Mouse (Mus musculus): Measurements from ENCODE around the gene Glyr1. TPM values are rescaled to one million over a fixed set of nuclear protein-coding genes. Genes with fewer than 3 reads are reported as not detected.

The Glyr1 gene
- 100 to 1,000 TPM; 139 to 143 TPM for total RNA-seq (2021)
- long read RNA-seq, transcript Glyr1-201 (16 exons, 3,280 nt), result minor isoform, 105 of 313 reads
- long read RNA-seq, transcript Glyr1-202 (16 exons, 3,292 nt), result major isoform, 129 of 313 reads
- long read RNA-seq, partial matches to known transcripts, result 44 of 313 reads
- long read RNA-seq, other reads (novel, unspliced or antisense), result 35 of 313 reads

GRCm38 (mm10) chr16:5049774-5050234 lies at the start of gene Glyr1, which contains the start of gene Ubn1:
Glyr1 (minus strand) TSS chr16:5049863.
Ubn1 (plus strand) TSS chr16:5050057.
- peak; percentile 99 for DNase-seq (ENCODE audit: low spot score in 2 of 2)

DNA sequence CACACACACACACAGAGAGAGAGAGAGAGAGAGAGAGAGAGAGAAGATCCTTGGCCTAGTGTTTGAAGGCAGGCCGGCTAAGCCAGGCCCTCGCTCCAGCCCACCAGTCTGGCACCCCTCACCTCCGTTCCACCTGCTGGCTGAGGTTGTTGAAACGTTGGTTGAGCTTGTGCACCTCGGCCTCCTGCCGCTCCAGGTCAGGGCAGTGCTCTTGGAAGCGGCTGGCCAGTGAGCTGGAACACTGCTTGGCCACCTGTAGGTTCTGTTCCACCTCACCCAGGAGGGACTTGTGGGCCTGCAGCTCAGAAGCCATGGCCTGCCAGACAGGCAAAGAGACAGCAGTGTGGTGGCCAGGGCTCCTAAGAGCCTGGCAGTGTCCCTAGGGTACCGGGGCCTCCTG lies 46.8 kb upstream of the Glyr1 start:
- no peak for DNase-seq (ENCODE audit: low spot score in 2 of 2)

GRCm38 (mm10) chr16:5093285-5093684 lies 43.6 kb upstream of the Glyr1 start:
- no peak for DNase-seq (ENCODE audit: low spot score in 2 of 2)

DNA sequence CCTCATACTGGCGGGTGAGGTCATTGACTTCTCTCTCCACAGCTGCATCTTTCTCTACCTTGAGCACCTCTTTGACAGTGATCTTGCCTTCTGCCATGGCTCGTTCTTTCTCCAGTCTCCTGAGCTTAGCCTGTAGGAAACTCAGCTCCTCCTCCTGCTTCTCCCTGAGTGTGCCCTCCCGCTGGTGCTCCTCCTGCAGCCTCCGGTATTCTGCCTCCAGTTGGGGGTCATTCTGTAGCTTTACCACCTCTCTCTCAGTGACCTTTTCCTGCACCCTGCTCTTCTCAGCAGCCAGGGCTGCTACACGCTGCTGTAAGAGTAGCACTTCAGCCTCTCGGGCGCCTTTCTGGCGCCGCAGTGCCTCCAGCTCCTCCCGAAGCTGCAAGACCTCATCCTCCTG lies 39.4 kb upstream of the Glyr1 start:
- DNase-seq (ENCODE audit: low spot score in 2 of 2), result no peak

DNA sequence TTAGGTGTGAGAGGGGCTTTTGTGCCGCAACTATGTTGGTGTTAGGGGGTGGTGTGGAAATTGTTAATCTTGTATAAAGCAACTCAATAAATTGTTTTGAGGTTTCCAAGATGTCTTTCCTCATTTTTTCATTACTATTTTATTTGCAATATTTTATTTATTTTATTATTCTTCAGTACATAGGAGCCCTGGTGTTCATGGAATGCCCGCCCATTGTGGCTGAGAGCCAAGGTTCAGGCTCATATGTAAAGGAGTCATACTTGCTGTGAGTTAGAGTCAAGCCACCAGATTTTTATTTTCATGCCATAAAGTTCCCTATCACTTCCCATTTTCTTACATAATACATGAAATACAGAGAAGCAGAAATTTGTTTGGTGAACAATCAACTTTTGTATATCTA lies 36.5 kb upstream of the Glyr1 start:
- no peak for DNase-seq (ENCODE audit: low spot score in 2 of 2)

DNA sequence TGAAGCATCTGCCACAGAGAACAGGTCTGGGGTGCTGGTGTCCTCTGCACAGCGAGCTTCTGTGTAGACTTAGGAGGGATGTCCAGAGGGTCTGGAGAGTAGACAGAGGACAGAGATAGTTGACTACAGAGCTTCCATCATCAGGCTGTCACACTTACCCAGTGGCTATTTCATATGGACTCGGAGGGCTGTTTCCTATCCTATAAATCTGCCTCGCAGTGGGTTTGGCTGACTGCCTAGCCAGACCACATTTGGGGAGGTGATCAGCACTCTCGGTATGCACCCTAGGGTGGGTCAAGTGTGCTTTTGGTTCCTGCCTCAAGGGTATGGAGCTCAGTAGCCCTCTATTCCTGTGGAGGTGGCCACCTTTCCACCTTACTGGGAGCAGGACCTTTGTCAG lies 35.5 kb upstream of the Glyr1 start:
- DNase-seq (ENCODE audit: low spot score in 2 of 2), result no peak

DNA sequence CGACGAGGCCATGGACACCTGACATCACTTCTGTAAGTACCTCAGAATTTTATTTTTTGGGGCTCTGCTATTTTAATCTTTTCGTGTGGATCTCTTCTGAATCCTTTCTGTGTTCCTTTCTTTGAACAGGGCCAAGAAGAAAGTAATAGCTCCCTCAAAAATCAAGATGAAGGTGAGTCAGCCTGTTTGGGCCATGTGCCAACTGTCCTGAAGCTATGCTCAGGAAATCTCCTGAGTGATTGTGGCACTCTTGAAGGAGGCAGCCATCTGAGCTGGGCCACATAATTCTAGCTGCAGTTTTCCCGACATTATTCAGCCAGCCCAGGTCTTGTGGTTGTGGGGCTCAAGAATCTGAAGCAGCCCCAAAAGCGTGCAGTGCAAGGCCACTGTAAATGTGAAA lies 24.7 kb upstream of the Glyr1 start:
- no peak for DNase-seq (ENCODE audit: low spot score in 2 of 2)

DNA sequence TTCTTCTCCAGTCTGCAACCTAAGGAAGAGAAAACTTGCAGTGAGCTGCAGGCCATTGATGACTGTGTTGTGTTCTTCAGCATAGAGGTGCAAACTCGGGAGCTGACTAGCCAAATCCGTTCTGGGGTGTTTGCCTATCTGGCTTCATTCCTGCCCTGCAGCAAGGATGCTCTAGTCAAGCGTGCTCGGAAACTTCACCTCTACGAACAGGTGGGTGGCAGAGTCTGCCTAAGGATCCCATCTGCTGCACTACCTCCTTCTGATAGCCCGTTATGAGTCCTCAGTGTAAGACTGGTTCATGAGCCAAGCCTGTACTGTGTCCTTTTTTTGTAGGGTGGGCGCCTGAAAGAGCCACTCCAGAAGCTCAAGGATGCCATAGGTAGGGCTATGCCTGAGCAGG lies 22.3 kb upstream of the Glyr1 start:
- no peak for DNase-seq (ENCODE audit: low spot score in 2 of 2)

- DNase-seq (ENCODE audit: low spot score in 2 of 2), result peak; percentile 62 to 76
Measured at GRCm38 (mm10) chr16:5070321-5070720, 20.7 kb upstream of the Glyr1 start.

GRCm38 (mm10) chr16:5063472-5063871 lies 13.8 kb upstream of the Glyr1 start:
- no peak for DNase-seq (ENCODE audit: low spot score in 2 of 2)

DNA sequence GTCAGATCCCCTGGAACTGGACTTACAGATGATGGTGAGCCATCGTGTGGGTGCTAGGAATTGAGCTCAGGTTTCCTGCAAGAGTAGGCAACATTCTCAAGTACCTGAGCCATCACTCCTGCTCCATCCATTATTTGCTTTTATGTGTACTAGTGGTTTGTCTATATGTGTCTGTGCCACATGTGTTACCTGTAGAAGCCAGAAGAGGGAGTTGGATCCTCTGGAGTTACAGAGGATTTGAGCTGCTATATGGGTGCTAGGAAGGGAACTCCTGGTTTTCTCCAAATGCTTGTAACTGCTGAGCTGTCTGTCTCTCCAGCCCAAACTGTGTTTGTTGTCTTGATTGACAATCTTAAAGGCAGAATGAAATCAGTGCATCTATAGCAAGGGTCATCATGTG lies 8.5 kb upstream of the Glyr1 start:
- DNase-seq (ENCODE audit: low spot score in 2 of 2), result no peak

GRCm38 (mm10) chr16:5050251-5051110 lies 818 bp upstream of the Glyr1 start:
- peak; percentile 56 to 76 for DNase-seq (ENCODE audit: low spot score in 2 of 2)

DNA sequence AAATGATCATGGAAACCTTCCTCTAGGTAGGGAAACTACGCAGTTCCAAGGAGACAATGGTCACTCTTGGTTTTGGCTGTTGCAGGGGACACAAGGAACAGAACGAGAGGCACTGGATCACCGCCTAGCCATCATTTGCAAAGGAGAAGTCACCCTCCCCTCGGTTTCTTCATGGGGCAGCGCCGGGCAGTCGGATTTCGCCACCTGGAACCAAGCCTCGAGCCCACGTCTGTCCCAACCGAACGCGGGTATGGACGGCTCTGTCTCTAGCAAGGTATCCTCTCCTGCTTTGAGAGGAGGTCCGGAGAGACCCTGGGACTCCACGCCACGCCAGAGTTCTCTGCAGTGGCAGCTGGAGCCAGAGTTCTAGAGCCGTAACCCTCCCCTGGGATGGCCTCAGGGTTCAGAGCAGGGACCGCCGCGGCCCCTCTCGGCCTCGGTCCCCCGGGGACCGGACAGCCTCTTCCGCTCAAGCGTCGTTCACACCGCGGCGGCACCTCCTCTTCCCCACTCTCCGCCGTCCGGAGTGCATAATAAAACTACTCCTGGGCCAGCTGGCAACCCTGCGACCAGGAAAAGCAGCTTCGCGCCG lies 385 bp downstream of the Glyr1 start:
- no peak for DNase-seq (ENCODE audit: low spot score in 2 of 2)

DNA sequence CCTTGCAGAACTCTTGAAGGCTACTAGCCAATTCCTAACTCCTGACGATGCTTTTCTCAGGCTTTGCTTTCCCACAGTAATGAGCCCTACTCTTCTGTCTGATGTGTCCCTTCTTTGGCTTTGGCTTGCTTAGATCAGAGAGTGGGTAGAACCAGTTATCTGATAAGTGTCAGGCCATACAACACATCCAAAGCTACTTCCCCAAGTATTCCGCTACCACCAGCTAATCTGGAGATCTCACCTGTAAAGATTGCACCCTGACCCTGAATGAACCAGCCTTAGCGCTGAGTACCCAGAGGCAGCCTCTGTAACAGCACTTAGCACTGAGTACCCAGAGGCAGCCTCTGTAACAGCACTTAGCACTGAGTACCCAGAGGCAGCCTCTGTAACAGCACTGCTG lies 4.3 kb downstream of the Glyr1 start:
- DNase-seq (ENCODE audit: low spot score in 2 of 2), result no peak

DNA sequence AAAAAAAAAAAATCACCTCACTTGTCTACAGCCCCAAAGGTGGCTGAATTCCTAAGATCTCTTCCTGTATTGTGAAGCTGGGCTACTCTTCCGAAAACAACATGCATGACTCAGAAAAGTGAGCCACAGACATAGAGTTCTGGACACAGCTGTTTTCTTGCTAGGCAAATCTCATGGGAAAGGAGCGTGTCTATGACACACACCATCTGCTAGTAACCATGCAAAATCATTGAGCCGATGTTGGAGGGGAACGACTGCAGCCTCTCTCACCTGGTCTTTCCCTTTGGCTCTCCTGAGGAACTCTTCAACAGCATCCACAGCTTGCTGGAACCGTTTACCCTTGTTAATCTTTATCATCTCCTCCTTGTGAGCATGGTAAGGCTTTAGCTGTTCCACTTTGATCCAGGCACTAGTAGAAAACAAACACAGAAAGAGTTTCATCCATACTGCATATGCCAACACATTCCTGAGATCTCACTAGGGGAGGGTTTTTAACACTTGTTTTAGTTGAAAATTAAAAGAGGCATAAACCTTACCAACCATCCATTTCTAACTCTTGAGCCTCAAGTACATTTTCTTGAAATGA lies 12.9 kb downstream of the Glyr1 start:
- DNase-seq (ENCODE audit: low spot score in 2 of 2), result no peak

- no peak for DNase-seq (ENCODE audit: low spot score in 2 of 2)
Measured at GRCm38 (mm10) chr16:5035591-5035990, 14.1 kb downstream of the Glyr1 start.

- DNase-seq (ENCODE audit: low spot score in 2 of 2), result no peak
Measured at GRCm38 (mm10) chr16:5029847-5030246, 19.8 kb downstream of the Glyr1 start.

- DNase-seq (ENCODE audit: low spot score in 2 of 2), result no peak
Measured at GRCm38 (mm10) chr16:5024021-5024420, 25.6 kb downstream of the Glyr1 start.

GRCm38 (mm10) chr16:5014578-5014977 lies 35.1 kb downstream of the Glyr1 start:
- DNase-seq (ENCODE audit: low spot score in 2 of 2), result no peak

GRCm38 (mm10) chr16:5013054-5013838 lies 36.4 kb downstream of the Glyr1 start, which contains the start of gene Rogdi:
Rogdi (minus strand) TSS chr16:5013553.
- peak; percentile 99 for DNase-seq (ENCODE audit: low spot score in 2 of 2)

All from layer of hippocampus, adult 18-20 months (tissue).